Mouse (Mus musculus): ENCODE measurements around the gene Lmbr1l.
"Not testable (repeated sequence)": the region's sequence is repeated elsewhere in the genome, so short reads cannot be mapped to it uniquely, and the experiment has no call there.

DNA sequence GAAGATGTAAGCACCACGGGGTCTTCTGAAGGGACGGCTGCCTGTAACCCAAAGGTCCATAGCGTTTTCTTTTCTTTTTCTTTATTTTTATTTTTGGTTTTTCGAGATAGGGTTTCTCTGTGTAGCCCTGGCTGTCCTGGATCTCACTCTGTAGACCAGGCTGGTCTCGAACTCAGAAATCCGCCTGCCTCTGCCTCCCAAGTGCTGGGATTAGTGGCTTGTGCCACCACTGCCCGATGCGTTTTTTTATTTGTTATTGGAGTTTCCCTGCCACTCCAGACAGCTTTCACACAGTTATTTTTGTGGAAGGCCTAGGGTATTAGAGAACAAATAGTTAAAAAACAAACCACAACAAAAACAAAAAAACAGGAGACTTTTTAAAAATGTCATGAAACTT is 466 bp upstream of the Lmbr1l start:
- TF ChIP-seq POLR2A (IDR thresholded peaks at IDR 0.05; ENCODE audit: control insufficient read depth, low read depth, low read length); CTCF (IDR thresholded peaks at IDR 0.05; ENCODE audit: control insufficient read depth, insufficient read depth, insufficient replicate concordance, low read depth, low read length): not testable (repeated sequence)

Measured in testis, adult 2 months (tissue).